Mouse (Mus musculus): Measurements from ENCODE around the gene Gm39566. TPM values are rescaled to one million over a fixed set of nuclear protein-coding genes. Genes with fewer than 3 reads are reported as not detected.

Gene Gm39566
- polyA plus RNA-seq, 1 experiment from 2014 or later, result not detected

DNA sequence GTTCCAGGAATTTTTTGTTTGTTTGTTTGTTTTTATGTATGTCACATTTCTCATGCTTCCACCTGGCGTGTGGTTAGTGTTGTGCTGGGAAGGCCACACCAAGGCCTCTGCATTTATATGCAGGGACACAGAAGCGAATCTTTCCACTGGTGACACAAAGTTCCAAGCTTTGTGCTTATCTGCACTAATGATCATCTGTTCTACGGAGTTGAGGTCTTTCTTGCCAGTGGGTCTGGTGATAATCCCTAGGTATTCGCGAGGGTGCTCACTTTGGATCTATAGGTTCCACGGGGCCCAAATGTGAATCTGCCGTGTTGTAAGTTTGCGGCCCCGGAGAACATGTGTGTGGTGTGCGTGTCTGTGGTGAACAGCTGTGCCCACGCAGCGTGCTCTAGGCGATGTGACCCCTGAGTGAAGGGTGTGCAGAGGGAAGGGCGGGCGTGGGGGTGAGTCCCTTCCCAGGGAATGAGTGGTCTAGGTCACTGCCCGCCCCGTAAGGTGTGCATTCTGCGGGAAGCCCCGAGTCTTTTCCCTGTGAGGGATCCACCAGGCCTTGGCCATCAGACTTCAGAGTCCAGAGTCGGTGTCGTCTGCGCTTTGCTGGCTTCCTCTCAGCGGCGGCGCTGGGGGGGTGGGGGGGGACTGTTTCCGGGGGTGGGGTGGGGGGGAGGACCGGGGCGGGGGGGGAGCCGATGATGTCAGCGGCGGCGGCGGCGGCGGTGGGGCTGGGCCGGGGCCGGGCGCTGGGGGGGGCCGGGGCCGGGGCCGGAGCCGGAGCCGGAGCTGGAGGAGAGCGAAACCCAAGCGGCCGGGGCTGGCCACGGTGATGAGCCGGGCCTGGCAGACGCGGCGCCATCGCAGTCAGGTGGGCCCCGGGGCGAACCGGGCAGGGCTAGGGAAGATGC, 49.6 kb downstream of the Gm39566 start, which contains the start of gene Zbtb4:
Gene Zbtb4 (plus strand): TSS at position 692 of the 905 bp plus-strand sequence.
- peak within 1 kb of the TSS; percentile 81 for H3K27ac ChIP-seq (replicated peaks; ENCODE audit: low read depth, low read length)
- ATAC-seq (ENCODE audit: low FRiP score, low TSS enrichment) (peak; percentile 76), DNase-seq (peak; percentile 67)
- no peaks in the 10 kb centered on the region for H3K27me3 ChIP-seq (ENCODE audit: control insufficient read depth, insufficient read depth, low read length)
- no peaks in the 10 kb centered on the region for H3K9me3 ChIP-seq (ENCODE audit: control insufficient read depth, low read length)
- peak within 1 kb of the TSS; percentile 98 for H3K9ac ChIP-seq (replicated peaks; ENCODE audit: low read length)
- no peaks in the 10 kb centered on the region for H3K36me3 ChIP-seq (ENCODE audit: control insufficient read depth, insufficient read depth, low read length)
- peaks cover 14% of the 10 kb centered on the region for H3K4me1 ChIP-seq (ENCODE audit: control insufficient read depth, insufficient read depth, low read length)
- 17% methylated on average over 46 of the region's 55 CpGs for WGBS
- H3K4me2 ChIP-seq (ENCODE audit: low read length), result peak within 1 kb of the TSS; percentile 68
- H3K4me3 ChIP-seq (replicated peaks; ENCODE audit: low read depth, low read length), result peak within 1 kb of the TSS; percentile 89

DNA sequence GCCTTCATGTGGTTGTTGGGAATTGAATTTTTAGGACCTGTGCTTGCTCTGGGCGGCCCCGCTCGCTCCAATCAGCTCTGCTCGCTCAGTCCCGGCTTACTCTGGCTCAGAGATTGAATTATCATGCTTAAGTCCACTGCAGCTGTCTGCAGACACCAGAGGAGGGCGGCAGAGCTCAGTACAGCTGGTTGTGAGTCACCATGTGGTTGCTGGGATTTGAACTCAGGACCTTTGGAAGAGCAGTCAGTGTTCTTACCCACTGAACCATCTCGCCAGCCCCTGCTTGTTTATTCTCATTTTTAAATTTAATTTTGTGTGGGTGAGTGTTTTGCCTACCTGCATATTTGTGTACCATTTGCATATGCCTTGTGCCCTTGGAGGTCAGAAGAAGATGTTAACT, 51.5 kb downstream of the Gm39566 start:
- no peak for ATAC-seq (ENCODE audit: low FRiP score, low TSS enrichment)
- no peaks in the 10 kb centered on the region for H3K27me3 ChIP-seq (ENCODE audit: control insufficient read depth, insufficient read depth, low read length)
- WGBS, result 68% methylated on average over 7 of the region's 7 CpGs

DNA sequence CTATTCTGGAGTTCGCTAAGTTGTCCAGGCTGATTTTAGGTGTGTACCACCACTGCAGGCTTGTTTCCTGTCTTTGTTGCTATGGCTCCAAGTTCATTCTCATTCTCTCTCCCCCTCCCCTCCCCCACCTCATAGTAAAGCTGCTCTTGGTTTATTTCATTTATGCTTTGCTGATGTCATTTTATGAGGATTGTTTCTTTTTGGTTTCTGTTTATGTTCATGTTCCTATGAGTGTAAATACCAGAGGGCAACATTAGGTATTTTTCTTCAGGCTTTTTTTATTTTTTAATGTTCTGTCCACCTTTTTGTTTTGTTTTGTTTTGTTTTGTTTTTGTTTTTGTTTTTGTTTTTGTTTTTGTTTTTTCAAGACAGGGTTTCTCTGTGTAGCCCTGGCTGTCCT, 53.2 kb downstream of the Gm39566 start, which contains the start of gene Slc35g3:
Gene Slc35g3 (minus strand): TSS at position 101 of the 400 bp plus-strand sequence.
- Histone ChIP-seq H3K36me3 (ENCODE audit: control insufficient read depth, insufficient read depth, low read length) (no peaks in the 10 kb centered on the region), H3K27me3 (ENCODE audit: control insufficient read depth, insufficient read depth, low read length) (no peaks in the 10 kb centered on the region), H3K4me2 (ENCODE audit: low read length) (no peak within 1 kb of the TSS), H3K9me3 (ENCODE audit: control insufficient read depth, low read length) (no peaks in the 10 kb centered on the region), H3K4me1 (ENCODE audit: control insufficient read depth, insufficient read depth, low read length) (peaks cover 24% of the 10 kb centered on the region), H3K9ac (replicated peaks; ENCODE audit: low read length) (peak within 1 kb of the TSS; percentile 68; the same call in 1 of the 2 replicates), H3K27ac (replicated peaks; ENCODE audit: low read depth, low read length) (peak within 1 kb of the TSS; percentile 99), H3K4me3 (replicated peaks; ENCODE audit: low read depth, low read length) (no peak within 1 kb of the TSS)
- WGBS, result 80% methylated on average over 1 of the region's 1 CpGs
- ATAC-seq (ENCODE audit: low FRiP score, low TSS enrichment) (no peak), DNase-seq (no peak)

More for the DNA sequence above, 51.5 kb downstream of the Gm39566 start:
- Histone ChIP-seq H3K4me3 (replicated peaks; ENCODE audit: low read depth, low read length) (no peak overlapping the region), H3K4me2 (ENCODE audit: low read length) (no peak overlapping the region), H3K27ac (replicated peaks; ENCODE audit: low read depth, low read length) (no peak overlapping the region), H3K9ac (replicated peaks; ENCODE audit: low read length) (no peak overlapping the region), H3K9me3 (ENCODE audit: control insufficient read depth, low read length) (no peaks in the 10 kb centered on the region), H3K4me1 (ENCODE audit: control insufficient read depth, insufficient read depth, low read length) (peaks cover 23% of the 10 kb centered on the region), H3K36me3 (ENCODE audit: control insufficient read depth, insufficient read depth, low read length) (no peaks in the 10 kb centered on the region)
- DNase-seq, result no peak

Other genes with a start within 250 kb of the Gm39566 start
- 22.5 and 22.7 TPM in 2 replicates for gene Wrap53, start 235.0 kb downstream of the Gm39566 start, polyA plus RNA-seq (2014; fragmentation: Nextera tagmentation; extraction: Ambion mirVana)
- 66.1 and 69.2 TPM in 2 replicates for gene Trp53, start 234.9 kb downstream of the Gm39566 start, polyA plus RNA-seq (2014; fragmentation: Nextera tagmentation; extraction: Ambion mirVana)
- 46.5 and 46.7 TPM in 2 replicates for gene Atp1b2, start 209.4 kb downstream of the Gm39566 start, polyA plus RNA-seq (2014; fragmentation: Nextera tagmentation; extraction: Ambion mirVana)
- not detected in 2 replicates for gene Shbg, start 197.4 kb downstream of the Gm39566 start, polyA plus RNA-seq (2014; fragmentation: Nextera tagmentation; extraction: Ambion mirVana)
- gene Sat2, start 193.3 kb downstream of the Gm39566 start, polyA plus RNA-seq (2014; fragmentation: Nextera tagmentation; extraction: Ambion mirVana), result 21.6 and 22.5 TPM in 2 replicates
- gene Fxr2, start 182.3 kb downstream of the Gm39566 start, polyA plus RNA-seq (2014; fragmentation: Nextera tagmentation; extraction: Ambion mirVana), result 35.9 and 38.4 TPM in 2 replicates
- not detected in 2 replicates for gene Sox15, start 160.0 kb downstream of the Gm39566 start, polyA plus RNA-seq (2014; fragmentation: Nextera tagmentation; extraction: Ambion mirVana)
- 64.0 and 108 TPM in 2 replicates for gene Mpdu1, start 152.7 kb downstream of the Gm39566 start, polyA plus RNA-seq (2014; fragmentation: Nextera tagmentation; extraction: Ambion mirVana)
- gene Cd68, start 149.1 kb downstream of the Gm39566 start, polyA plus RNA-seq (2014; fragmentation: Nextera tagmentation; extraction: Ambion mirVana), result 3.7 and 7.9 TPM in 2 replicates
- gene Eif4a1, start 142.9 kb downstream of the Gm39566 start, polyA plus RNA-seq (2014; fragmentation: Nextera tagmentation; extraction: Ambion mirVana), result 707 and 863 TPM in 2 replicates
- 93.3 and 103 TPM in 2 replicates for gene Senp3, start 133.2 kb downstream of the Gm39566 start, polyA plus RNA-seq (2014; fragmentation: Nextera tagmentation; extraction: Ambion mirVana)
- 0.16 and 0.25 TPM in 2 replicates for gene Tnfsf13, start 129.5 kb downstream of the Gm39566 start, polyA plus RNA-seq (2014; fragmentation: Nextera tagmentation; extraction: Ambion mirVana)
- gene Tnfsf12, start 119.4 kb downstream of the Gm39566 start, polyA plus RNA-seq (2014; fragmentation: Nextera tagmentation; extraction: Ambion mirVana), result 1.6 and 3.0 TPM in 2 replicates
- gene Tnfsfm13, start 119.2 kb downstream of the Gm39566 start, polyA plus RNA-seq (2014; fragmentation: Nextera tagmentation; extraction: Ambion mirVana), result 0.51 and 1.1 TPM in 2 replicates
- 20.0 and 30.7 TPM in 2 replicates for gene Polr2a, start 56.7 kb downstream of the Gm39566 start, polyA plus RNA-seq (2014; fragmentation: Nextera tagmentation; extraction: Ambion mirVana)
- gene Slc35g3, start 53.3 kb downstream of the Gm39566 start, polyA plus RNA-seq (2014; fragmentation: Nextera tagmentation; extraction: Ambion mirVana), result 0.14 TPM in 1 of 2 replicates, not detected in the other
- 3.8 and 4.2 TPM in 2 replicates for gene Zbtb4, start 49.4 kb downstream of the Gm39566 start, polyA plus RNA-seq (2014; fragmentation: Nextera tagmentation; extraction: Ambion mirVana)
- 0.80 and 1.3 TPM in 2 replicates for gene Chrnb1, start 19.4 kb downstream of the Gm39566 start, polyA plus RNA-seq (2014; fragmentation: Nextera tagmentation; extraction: Ambion mirVana)
- 3.2 and 3.6 TPM in 2 replicates for gene Fgf11, start 13.4 kb downstream of the Gm39566 start, polyA plus RNA-seq (2014; fragmentation: Nextera tagmentation; extraction: Ambion mirVana)
- gene Tmem102, start 9.7 kb downstream of the Gm39566 start, polyA plus RNA-seq (2014; fragmentation: Nextera tagmentation; extraction: Ambion mirVana), result 0.58 and 0.82 TPM in 2 replicates
- gene Spem2, start 3.2 kb upstream of the Gm39566 start, polyA plus RNA-seq (2014; fragmentation: Nextera tagmentation; extraction: Ambion mirVana), result not detected in 2 replicates
- gene Spem1, start 6.9 kb upstream of the Gm39566 start, polyA plus RNA-seq (2014; fragmentation: Nextera tagmentation; extraction: Ambion mirVana), result 0.49 and 0.85 TPM in 2 replicates
- 25.1 and 32.4 TPM in 2 replicates for gene Nlgn2, start 22.5 kb upstream of the Gm39566 start, polyA plus RNA-seq (2014; fragmentation: Nextera tagmentation; extraction: Ambion mirVana)
- 313 and 417 TPM in 2 replicates for gene Tmem256, start 23.2 kb upstream of the Gm39566 start, polyA plus RNA-seq (2014; fragmentation: Nextera tagmentation; extraction: Ambion mirVana)
- gene Plscr3, start 31.1 kb upstream of the Gm39566 start, polyA plus RNA-seq (2014; fragmentation: Nextera tagmentation; extraction: Ambion mirVana), result 41.3 and 51.9 TPM in 2 replicates
- not detected in 2 replicates for gene Tnk1, start 43.4 kb upstream of the Gm39566 start, polyA plus RNA-seq (2014; fragmentation: Nextera tagmentation; extraction: Ambion mirVana)
- not detected in 2 replicates for gene Tmem95, start 62.7 kb upstream of the Gm39566 start, polyA plus RNA-seq (2014; fragmentation: Nextera tagmentation; extraction: Ambion mirVana)
- gene Kctd11, start 66.1 kb upstream of the Gm39566 start, polyA plus RNA-seq (2014; fragmentation: Nextera tagmentation; extraction: Ambion mirVana), result 0.74 and 1.0 TPM in 2 replicates
- 0.17 and 0.30 TPM in 2 replicates for gene Acap1, start 80.2 kb upstream of the Gm39566 start, polyA plus RNA-seq (2014; fragmentation: Nextera tagmentation; extraction: Ambion mirVana)
- 9.4 and 13.0 TPM in 2 replicates for gene 2810408A11Rik, start 85.7 kb upstream of the Gm39566 start, polyA plus RNA-seq (2014; fragmentation: Nextera tagmentation; extraction: Ambion mirVana)
- gene Neurl4, start 85.8 kb upstream of the Gm39566 start, polyA plus RNA-seq (2014; fragmentation: Nextera tagmentation; extraction: Ambion mirVana), result 27.5 and 29.0 TPM in 2 replicates
- 56.4 and 62.4 TPM in 2 replicates for gene Gps2, start 98.6 kb upstream of the Gm39566 start, polyA plus RNA-seq (2014; fragmentation: Nextera tagmentation; extraction: Ambion mirVana)
- gene Eif5a, start 106.7 kb upstream of the Gm39566 start, polyA plus RNA-seq (2014; fragmentation: Nextera tagmentation; extraction: Ambion mirVana), result 1,083 and 1,099 TPM in 2 replicates
- 4.3 and 10.4 TPM in 2 replicates for gene Ybx2, start 120.5 kb upstream of the Gm39566 start, polyA plus RNA-seq (2014; fragmentation: Nextera tagmentation; extraction: Ambion mirVana)
- gene Slc2a4, start 132.9 kb upstream of the Gm39566 start, polyA plus RNA-seq (2014; fragmentation: Nextera tagmentation; extraction: Ambion mirVana), result 2.2 and 4.5 TPM in 2 replicates
- gene Cldn7, start 149.5 kb upstream of the Gm39566 start, polyA plus RNA-seq (2014; fragmentation: Nextera tagmentation; extraction: Ambion mirVana), result 0.20 TPM in 1 of 2 replicates, not detected in the other
- 24.4 and 39.0 TPM in 2 replicates for gene Ctdnep1, start 165.9 kb upstream of the Gm39566 start, polyA plus RNA-seq (2014; fragmentation: Nextera tagmentation; extraction: Ambion mirVana)
- gene Elp5, start 167.2 kb upstream of the Gm39566 start, polyA plus RNA-seq (2014; fragmentation: Nextera tagmentation; extraction: Ambion mirVana), result 162 and 193 TPM in 2 replicates
- gene Gabarap, start 175.8 kb upstream of the Gm39566 start, polyA plus RNA-seq (2014; fragmentation: Nextera tagmentation; extraction: Ambion mirVana), result 616 and 626 TPM in 2 replicates
- 41.3 and 48.9 TPM in 2 replicates for gene Phf23, start 180.5 kb upstream of the Gm39566 start, polyA plus RNA-seq (2014; fragmentation: Nextera tagmentation; extraction: Ambion mirVana)
- gene Dvl2, start 185.3 kb upstream of the Gm39566 start, polyA plus RNA-seq (2014; fragmentation: Nextera tagmentation; extraction: Ambion mirVana), result 22.9 and 23.0 TPM in 2 replicates
- 43.2 and 49.6 TPM in 2 replicates for gene Acadvl, start 200.1 kb upstream of the Gm39566 start, polyA plus RNA-seq (2014; fragmentation: Nextera tagmentation; extraction: Ambion mirVana)
- 33.1 and 41.0 TPM in 2 replicates for gene Dlg4, start 201.6 kb upstream of the Gm39566 start, polyA plus RNA-seq (2014; fragmentation: Nextera tagmentation; extraction: Ambion mirVana)
- gene Asgr1, start 238.8 kb upstream of the Gm39566 start, polyA plus RNA-seq (2014; fragmentation: Nextera tagmentation; extraction: Ambion mirVana), result 0.26 and 1.4 TPM in 2 replicates

Measured in midbrain, embryonic 14.5 days (tissue).